Mouse (Mus musculus) heart, postnatal 25 days (tissue): ENCODE measurements around the gene Mlxipl. TPM values are rescaled to one million over a fixed set of nuclear protein-coding genes. Genes with fewer than 3 reads are reported as not detected.

Source experiments
- DNase-seq: peaks from one replicate; pipeline ENCODE4 v3.0.0; 2022; ENCODE audit warnings: low spot score
- intact Hi-C: fragments of 180-260 bp; cut with DNase I; formaldehyde crosslinking; loops from one replicate; pipeline ENCODE4 v1.15.1; 2025
- total RNA-seq, 2 experiments: library from RNA; stranded (reverse); gene quantifications; 2 replicates each; pipeline ENCODE4 v1.2.3; 2021

The Mlxipl gene
- total RNA-seq, 2 experiments from 2014 or later, result 25.3 to 25.5 TPM

DNA sequence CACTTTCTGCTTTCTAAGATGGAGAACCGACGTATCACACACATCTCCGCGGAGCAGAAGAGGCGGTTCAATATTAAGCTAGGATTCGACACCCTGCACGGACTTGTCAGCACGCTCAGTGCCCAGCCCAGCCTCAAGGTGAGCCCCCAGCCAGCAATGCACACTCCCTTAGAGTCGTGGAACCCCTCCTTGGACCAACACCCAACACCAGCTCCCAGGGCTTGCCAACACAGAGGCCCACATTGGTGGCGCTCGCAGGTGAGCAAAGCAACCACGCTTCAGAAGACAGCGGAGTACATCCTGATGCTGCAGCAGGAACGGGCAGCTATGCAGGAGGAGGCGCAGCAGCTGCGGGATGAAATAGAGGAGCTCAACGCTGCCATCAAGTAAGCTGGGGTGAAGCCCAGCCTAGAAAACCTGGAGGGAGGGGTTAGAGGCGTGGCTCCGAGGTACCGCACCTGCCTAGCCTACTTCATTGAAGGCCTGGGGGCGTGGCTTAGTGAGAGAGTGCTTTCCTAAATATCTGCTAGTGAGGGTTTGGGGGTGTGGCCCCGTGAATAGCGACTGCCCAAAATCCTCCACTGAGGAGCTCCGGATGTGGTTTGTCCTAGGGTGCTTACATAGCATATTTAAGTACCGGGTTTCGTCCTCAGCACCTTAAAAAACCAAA, 44.2 kb downstream of the Mlxipl start:
- intact Hi-C loops, result no loop called here
- no peak for DNase-seq

DNA sequence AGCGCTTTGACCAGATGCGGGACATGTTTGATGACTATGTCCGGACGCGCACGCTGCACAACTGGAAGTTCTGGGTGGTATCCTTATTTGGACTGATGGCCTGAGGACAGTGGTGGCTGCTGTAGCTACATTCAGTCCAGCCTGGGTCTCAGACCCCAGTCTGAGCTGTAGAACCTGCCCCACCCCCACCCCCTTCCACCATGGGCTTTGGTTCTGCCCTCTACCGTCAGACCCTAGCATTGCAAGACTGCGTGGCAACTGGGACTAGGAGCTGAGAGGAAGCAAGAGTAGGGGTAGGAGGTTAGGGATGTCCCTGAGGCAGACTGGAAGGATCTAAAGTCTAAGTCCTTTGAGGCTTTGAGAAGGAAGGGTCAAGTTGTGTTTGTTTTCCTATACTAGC, 44.8 kb downstream of the Mlxipl start:
- intact Hi-C loops, result no loop called here
- no peak for DNase-seq

DNA sequence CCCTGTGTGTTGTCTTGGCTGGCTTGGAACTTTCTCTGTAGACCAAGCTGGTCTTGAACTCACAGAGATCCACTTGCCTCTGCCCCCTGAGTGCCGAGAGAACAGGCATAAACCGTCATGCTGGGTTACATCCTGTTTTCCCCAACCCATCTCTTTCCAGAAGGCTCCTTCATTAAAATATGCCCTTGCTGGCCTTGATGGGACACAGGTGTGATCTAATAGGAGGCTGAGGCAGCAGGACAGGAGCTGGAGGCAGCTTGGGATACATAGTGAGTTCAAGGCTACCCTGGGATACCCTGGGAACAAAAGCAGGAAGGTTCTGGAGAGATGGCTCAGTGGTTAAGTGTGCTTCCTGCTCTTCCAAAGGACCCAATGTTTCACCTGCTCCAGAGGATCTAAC, 50.2 kb downstream of the Mlxipl start:
- intact Hi-C loops, result no loop called here

DNA sequence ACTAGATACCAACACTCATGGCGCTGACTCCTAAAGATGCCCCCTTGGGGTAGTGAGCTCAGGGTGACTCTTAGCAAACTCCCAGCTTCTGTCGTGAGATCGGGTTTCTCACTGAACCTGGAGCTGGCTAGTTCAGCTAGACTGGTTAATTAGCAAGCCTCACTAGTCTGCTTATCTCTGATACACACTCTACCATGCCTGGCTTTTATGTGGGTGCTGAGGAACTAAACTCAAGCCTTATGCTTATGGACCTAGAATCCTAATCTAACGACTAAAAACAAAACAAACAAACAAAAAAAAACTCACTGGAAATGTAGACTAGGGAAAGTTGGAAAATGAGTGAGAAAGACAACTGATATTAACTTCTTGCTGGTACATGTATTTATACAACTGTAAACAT, 54.8 kb downstream of the Mlxipl start:
- intact Hi-C loops, result no loop called here
- DNase-seq, result no peak

More for the DNA sequence above, 50.2 kb downstream of the Mlxipl start:
- no peak for DNase-seq

DNA sequence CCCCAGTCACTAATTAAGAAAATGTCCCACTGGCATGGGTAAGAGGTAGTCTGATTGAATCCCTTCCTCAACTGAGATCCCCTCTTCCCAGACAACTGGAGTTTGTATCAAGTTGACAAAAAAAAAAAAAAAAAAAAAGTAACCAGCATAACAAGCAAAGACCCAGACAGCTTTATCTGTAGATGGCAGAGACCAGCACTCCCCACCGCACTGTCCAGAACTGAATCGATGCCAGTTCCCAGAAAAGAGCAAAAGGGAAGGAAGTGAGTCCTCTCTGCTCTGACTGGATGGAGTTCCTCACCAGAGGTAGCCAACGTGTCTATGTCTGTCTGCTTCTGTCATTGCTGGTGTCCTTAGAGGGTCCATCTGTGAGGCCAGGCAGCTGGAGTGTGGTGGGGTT, 55.8 kb downstream of the Mlxipl start:
- no peak for DNase-seq
- intact Hi-C loops, result no loop called here

DNA sequence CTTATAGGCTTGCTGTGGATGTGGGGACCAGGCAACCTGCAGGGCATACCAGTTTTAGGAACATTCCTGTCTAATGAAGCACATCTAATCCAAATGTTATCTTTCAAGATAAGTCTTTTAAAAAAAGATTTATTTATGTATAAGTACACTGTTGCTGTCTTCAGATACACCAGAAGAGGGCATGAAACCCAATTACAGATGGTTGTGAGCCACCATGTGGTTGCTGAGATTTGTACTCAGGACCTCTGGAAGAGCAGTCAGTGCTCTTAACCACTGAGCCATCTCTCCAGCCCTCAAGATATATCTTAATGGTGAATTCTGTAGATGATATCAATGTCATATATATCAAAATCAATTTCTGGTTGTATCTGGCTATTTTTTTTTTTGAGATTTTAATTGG, 56.3 kb downstream of the Mlxipl start:
- intact Hi-C loops, result no loop called here
- DNase-seq, result no peak

DNA sequence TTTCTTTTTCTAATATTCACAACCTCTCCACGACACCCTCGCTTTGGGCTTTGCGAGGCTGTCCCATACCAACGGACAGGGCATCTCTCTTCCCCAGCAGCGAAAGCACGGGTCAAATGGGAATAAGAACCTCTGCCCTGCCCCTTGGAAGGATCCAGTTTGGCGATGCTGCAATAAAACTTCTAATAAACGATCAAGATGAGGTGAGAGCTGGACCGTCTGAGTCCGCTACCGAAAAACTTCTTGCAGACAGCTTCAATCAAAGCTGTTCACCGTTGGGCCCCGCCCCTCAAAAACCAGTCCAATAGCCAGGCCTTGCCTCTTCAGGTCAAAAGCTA, 59.0 kb downstream of the Mlxipl start:
- DNase-seq, result no peak
- intact Hi-C loops, result no loop called here

DNA sequence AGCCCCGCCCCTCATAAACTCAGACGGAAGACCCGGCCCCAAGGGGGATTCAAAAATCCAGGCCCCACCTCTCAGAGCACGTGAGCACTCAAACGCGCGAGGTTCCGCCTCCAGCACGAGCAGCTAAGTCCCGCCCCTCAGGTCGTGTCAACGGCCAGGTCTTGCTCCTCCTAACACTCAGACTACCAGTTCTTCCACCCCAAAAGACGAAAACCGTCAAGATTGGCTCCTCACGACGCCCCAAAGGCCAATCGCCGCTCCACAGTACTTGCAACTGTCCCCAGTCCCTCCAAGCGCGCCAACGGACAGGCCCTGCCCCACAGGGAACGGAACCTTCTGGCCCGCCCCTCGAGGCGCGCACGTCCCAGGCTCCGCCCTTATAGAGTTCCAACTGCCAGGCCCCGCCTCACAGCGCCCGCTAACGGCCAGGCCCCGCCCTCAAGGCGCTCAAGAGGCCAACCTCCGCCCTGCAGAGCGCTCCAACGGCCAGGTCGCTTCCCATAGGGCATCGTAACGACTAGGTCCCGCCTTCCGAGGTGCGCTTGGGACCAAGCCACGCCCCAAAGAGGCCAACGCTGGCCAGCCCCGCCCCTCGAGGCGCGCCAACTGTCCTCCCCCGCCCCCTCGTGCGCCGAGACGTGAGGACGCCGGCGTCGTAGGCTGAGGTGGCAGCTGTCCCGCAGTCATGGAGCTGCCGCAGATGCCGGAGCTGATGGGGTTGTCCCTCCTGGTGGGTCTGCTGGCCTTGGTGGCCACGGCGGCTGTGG, 59.5 kb downstream of the Mlxipl start, which contains the start of gene Tbl2:
Gene Tbl2, plus strand, starts transcription at position 605 of the 767 bp plus-strand sequence.
- intact Hi-C loops, result no loop called here
- DNase-seq, result peak; percentile 98

DNA sequence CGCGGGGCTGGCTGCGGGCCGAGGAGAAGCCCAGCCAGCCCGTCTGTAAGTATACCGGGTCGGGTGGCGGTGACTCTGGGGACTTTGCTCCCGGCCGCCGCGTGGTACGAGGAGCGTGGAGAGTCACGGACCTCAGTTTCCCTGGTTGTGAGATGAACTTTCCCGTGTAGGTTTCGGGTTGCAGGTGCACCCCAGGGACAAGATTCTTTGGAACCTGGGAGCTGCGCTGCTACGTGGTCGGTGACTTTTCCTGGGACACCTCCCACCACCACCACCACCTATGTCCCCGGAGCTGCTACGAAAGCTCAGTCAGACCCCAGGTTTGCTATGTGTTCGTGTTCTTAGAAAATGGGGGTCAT, 60.1 kb downstream of the Mlxipl start:
- intact Hi-C loops, result loop anchor here (2.0 kb wide), 2 partner anchors 17 to 41 kb away; no protein-coding TSS in a partner anchor
- DNase-seq, result no peak

DNA sequence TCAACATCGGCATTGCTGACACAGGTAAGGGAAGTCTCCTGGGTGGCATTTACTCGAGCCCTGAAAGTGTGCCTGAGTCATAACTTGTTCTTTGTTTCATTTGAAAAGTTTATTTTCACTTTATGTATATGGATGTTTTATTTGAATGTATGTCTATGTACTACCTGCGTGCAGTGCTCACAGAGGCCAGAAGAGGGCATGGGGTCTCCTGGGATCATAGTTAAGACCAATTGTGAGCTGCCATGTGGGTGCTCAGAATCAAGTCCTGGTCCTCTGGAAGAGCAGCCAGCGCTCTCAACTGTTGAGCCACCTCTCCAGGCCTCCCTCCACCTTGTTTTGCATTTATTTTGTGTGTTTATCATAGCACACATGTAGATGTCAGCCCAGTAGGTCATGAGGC, 66.8 kb downstream of the Mlxipl start:
- intact Hi-C loops, result no loop called here
- no peak for DNase-seq

DNA sequence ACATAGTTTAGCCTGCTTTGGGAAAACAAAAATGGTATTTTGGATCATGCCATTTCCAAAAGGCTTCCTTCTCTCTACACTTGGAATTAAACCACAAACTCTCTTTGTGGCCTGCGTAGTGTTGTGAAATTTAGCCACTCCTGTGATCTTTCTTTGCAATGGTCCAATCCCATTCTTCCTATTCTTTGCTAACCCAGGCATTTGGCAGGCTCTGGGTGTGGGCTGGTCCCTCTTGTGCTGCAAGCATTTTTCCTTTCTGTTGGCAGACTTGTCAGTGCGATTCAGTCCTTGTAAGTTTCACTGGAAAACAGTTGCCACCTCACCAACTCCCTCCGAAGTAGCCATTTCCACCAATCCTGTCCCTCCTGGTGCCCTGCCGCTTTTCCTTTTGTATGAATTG, 71.5 kb downstream of the Mlxipl start:
- intact Hi-C loops, result no loop called here
- peak; percentile 56 for DNase-seq

DNA sequence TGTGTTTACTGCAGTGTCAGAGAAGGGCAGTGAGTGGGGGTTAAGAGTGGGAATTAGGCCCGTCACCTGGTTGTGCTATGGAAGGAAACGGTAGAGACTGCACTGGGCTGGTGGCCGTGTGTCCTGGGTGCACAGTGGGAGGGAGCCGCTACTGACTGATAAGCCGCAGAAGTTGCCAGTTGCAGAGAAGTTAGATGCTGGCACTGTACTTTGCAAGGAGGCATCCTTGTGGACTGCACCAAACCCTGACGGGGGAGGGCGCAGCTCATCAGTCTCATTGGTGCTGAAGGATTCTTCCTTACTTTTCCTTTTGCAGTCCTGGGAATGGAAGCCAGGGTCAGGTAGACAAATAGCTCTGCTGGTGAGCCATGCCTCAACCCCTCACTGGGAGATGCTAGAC, 72.0 kb downstream of the Mlxipl start:
- intact Hi-C loops, result no loop called here
- no peak for DNase-seq

DNA sequence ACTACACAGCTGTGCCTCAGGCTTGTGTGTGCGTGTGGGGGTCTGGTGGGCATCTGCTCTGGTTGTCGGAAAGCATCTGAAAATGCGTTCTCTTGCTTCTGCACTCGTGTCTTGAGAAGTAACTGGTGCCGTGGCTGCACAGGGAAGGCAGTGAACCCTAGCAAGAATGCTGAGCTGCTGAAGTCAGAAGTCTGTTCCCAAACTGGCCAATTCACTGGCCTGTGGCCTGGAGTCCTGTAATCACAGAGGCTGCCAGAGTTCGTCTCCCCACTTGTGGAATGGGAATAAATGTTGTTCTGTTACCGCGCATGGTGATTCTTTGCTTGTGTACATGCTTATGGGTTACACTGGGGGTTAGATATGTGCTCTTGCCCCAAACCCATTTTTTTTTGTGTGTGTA, 72.7 kb downstream of the Mlxipl start:
- DNase-seq, result no peak
- intact Hi-C loops, result no loop called here

DNA sequence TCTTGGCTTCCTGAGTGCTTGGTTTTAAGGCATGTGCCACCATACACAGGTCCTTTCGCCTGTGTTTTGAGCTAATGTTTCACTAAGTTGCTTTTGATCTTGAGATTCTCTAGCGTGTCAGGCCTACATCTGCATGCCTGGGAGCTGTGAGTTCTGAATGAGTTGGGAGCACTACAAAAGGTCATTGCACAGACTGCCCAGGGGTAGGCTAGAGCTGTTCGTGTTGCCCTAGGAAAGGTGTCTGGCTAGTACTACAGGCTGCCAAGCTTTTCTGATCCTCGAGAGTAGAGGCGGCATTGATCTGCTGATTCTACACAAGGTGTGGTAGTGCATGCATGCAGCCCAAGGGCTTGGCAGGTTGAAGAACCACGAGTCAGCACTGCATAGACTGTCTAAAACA, 73.1 kb downstream of the Mlxipl start:
- intact Hi-C loops, result no loop called here
- no peak for DNase-seq

DNA sequence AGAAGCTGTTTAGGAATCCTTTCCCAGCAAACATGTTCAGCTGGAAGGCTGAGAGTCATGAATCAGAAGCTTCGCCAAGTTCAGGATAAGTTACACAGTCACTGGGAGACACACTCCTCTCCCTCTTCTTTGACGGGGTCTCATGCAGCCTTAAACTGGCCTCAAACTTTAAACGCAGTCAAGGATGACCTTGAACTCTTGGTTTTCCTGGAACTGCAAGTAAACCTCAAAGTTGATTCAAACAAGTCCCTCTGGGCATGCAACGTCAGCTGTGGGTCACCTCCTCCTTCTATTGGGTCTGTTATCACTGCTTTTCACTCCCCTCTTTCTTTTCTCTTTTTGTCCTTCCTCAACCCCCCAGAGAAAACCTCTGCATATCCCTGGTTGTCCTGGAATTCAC, 77.2 kb downstream of the Mlxipl start:
- intact Hi-C loops, result loop anchor here (2.0 kb wide), 1 partner anchor 16 kb away; no protein-coding TSS in a partner anchor
- no peak for DNase-seq

DNA sequence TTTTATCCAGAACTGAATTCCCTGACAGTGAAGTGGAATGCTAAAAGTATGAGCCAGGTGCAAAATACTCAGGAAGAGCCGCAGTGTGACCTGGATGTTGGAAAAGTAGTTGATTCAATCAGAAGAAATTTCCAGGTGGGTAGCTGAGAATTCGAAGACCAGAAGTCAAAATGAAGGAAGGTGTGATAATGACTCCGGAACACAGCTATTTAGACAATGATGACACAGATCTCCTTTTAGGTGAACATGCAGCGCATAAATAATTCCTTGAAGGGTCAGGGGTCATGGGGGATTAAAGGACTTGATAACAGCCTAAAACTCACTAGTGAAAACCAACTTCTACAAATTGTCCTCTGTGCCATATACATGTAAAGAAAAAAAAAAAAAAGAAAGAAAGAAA, 77.8 kb downstream of the Mlxipl start:
- intact Hi-C loops, result loop anchor here (2.0 kb wide), 1 partner anchor 17 kb away; no protein-coding TSS in a partner anchor
- DNase-seq, result no peak

DNA sequence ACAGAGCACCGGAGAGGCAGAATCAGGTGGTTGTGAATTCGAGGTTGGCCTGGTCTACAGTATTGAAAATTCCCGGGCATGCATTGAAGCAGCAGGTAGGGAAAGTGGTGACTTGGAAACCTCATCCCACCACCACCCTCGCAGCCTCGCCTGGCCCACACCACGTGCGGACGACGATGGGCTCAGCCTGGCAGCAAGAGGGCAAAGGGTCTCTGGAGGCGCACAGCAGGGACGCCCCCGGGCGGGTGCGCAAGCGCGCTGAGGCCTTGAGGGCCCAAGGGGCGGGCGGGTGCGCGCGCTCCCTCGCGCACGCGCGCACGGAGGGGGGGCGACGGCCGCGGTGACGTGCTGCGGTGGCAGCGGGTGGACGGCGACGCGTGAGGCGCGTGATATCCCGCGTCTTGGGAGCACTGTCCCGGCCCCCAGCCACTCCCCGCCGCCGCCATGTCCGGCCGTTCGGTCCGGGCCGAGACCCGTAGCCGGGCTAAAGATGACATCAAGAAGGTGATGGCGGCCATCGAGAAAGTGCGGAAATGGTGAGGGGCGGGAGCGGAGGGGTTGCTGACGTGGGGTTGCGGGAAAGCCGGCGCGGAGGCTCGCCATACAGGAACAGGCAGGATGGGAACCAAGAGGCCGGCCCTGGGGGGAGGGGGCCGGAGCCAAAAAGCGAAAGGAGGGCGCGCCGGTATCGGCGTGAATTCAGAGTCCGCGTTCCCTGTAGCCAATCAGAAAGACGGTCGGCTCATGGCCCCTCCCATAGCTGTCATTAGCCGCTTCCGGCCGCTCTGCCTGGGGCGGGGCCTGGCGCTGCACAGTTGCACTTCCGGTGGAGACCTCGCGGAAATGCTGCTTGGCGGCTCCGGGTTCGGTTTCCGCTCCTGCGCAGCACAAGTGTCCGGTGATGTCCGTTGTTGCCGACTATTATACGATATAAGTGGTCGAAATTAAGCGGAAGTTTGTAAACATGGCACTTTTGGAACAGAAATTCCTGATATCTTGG, 78.7 kb downstream of the Mlxipl start, which contains the start of gene Bcl7b:
Gene Bcl7b, plus strand, starts transcription at position 221 of the 1,000 bp plus-strand sequence.
- peak; percentile 98 for DNase-seq
- intact Hi-C loops, result loop anchor here (1.0 kb wide), 1 partner anchor 18 kb away; no protein-coding TSS in a partner anchor

DNA sequence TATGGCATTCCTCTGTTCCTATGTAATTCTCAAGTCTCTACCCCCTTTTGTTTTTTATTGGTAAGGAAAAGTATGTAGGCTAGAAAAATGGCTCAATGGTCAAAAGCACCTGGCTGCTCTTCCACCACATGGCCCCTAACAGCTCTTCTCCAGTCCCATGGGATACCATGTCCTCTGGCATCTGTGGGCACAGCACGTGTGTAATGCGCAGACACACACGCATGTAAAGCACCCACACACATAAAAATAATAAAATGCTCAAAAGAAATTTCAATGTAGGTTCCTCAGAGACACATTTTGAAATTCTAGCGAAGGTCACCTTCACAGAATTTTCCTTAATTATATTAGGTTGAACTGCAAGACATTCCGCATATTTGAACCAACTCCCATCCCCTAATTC, 79.8 kb downstream of the Mlxipl start:
- no peak for DNase-seq
- intact Hi-C loops, result loop anchor here (1.0 kb wide), 1 partner anchor 17 kb away; no protein-coding TSS in a partner anchor

DNA sequence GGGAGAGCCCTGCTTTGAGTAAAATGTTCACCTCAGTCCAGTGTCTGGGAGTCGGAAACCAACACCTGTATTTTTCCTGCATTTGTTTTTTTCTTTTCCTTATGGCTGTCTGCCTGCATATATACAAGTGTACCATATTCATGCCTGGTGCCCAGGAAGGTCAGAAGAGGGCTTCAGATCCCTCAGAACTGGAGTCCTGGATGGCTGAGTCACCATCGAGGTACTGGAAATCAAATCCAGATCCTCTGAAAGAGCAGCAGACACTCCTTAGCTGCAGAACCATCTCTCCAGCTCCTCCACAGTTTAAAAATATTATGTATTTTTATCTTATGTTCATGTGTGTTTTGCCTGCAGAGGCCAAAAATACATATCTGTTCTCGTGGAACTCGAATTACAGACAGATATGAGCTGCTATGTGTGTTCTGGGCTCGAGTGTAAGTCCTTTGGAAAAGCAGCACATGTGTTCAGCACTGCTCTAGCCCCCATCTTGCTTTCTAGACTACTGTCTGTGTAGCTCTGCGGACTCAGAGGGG, 82.1 kb downstream of the Mlxipl start:
- intact Hi-C loops, result no loop called here
- DNase-seq, result no peak

DNA sequence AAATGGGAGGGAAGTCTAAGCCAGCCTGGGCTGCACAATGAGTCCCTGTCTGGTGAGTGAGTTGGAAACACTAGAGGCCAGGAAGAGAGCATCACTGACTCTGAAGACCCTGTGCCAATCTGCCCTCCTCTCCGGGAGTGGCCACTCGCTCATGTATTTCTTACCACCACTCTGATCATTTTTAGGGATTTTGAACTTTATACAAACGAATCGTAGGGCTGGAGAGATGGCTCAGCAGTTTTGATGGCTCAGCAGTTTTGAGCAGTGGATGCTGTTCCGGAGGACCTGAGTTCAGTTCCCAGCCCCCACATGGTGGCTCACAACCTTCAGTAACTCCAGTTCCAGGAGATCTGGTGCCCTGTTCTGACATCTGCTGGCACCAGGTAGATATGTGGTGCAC, 83.3 kb downstream of the Mlxipl start:
- intact Hi-C loops, result no loop called here
- DNase-seq, result no peak
